Mouse (Mus musculus): ENCODE data around the gene Acbd5. TPM values are rescaled to one million over a fixed set of nuclear protein-coding genes. Genes with fewer than 3 reads are reported as not detected.
A peak's percentile ranks its signal among the peaks of the same experiment; 100 is the strongest.

Acbd5 gene
- 10 to 100 TPM; 85.6 to 86.4 TPM for total RNA-seq (2021)
- long read RNA-seq, experiment 1, full-length matches to known transcripts, result 72 of 88 reads
- long read RNA-seq, experiment 1, partial matches to known transcripts, result 3 of 88 reads
- long read RNA-seq, experiment 1, other reads (novel, unspliced or antisense), result 13 of 88 reads
- long read RNA-seq, experiment 2, full-length matches to known transcripts, result 49 of 69 reads
- long read RNA-seq, experiment 2, partial matches to known transcripts, result 6 of 69 reads
- long read RNA-seq, experiment 2, other reads (novel, unspliced or antisense), result 14 of 69 reads

DNA sequence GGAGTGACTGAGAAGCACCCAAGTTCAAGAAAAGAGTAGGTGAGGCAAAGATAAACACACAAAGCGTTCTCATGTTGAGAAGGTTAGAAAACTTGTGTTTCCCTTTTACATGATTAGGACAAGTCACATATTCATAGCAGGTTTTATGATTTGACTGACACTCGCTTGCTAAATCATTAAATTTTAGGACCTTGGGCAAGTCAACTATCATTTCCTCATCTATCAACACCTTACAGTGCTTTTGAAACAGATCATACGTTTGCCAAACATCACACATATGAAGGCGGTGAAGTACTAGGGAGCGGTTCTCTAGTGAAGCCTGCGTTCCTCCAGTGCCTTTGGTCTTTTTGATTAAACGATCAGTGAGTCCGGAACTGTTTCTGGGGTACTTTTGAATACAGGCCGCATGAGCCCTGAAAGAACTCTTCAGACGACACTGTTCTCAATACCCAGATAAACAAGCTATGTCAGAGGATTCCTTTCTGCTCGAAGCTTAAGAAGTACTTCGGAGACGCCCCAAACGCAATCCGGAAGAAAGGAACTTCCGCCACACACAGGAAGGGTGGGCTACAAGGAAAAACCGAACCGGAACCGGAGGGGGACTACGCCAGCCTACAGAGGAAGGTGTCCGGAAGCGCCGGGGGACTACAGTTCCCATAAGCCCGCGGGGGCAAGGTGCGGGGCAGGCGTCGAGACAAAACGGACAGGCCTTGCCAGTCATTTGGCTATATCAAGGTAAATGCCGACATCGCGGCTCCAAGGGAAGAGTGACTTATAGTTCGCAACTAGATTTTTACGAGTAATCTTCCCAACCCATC, at the start of gene Acbd5:
TSS of gene Acbd5 (plus strand) at position 616 of the 818 bp plus-strand sequence.
- Histone ChIP-seq H3K4me3 (peak within 1 kb of the TSS; percentile 63), H3K27ac (peak within 1 kb of the TSS; percentile 99)
- DNase-seq (ENCODE audit: extremely low spot score in 1 of 2, low spot score in 2 of 2), result peak; percentile 94 to 95
- no peak; the same call in 1 of the 2 replicates for TF ChIP-seq CTCF (IDR thresholded peaks at IDR 0.05)
- intact Hi-C loops (cut with DNase I), result loop anchor here (1.0 to 2.0 kb wide), 2 partner anchors 27 to 87 kb away; partner anchors contain the start of gene Abi1

DNA sequence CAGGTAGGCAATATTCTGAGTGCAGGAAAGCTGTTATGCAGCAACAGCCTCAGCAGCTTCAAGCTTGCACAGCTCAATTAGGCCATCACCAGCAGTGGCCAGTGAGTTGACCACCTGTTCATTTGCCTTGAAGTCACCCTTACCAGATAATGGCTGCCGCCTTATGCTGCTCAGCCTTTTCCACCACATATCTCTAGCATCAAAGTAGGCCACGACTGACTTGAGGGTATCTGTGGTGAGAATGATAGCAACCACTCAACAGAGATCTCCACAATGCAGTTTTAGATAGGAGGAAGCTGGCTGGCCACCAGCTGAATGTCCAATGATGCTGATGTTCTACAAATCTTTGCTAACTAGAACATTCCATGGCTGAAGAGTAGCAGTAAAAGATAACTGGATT, 48.8 kb upstream of the Acbd5 start:
- no peak for TF ChIP-seq CTCF (IDR thresholded peaks at IDR 0.05)
- intact Hi-C loops (cut with DNase I), result no loop called here

DNA sequence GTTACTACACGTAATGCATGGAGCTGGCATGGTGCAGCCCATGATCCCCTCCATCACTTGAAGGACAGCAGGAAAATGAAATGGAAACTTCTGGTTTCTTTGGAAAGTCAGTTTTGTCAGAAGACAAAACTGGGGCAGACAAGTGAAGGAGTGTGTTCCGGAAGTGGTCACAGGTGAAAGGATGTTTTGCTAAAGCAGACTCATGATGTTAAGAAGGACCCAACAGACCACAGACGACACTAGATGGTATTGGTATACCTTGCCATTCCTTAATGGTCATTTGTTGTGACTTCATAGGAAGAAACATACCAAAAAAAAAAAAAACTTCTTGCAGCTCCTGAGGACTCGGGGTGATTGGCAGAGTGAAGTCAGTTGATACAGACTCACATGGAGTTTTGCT, 46.6 kb upstream of the Acbd5 start:
- TF ChIP-seq CTCF (IDR thresholded peaks at IDR 0.05), result no peak
- intact Hi-C loops (cut with DNase I), result loop anchor here (5.0 kb wide), 1 partner anchor 59 kb away; no protein-coding TSS in a partner anchor
- no peak for DNase-seq (ENCODE audit: extremely low spot score in 1 of 2, low spot score in 2 of 2)
- H3K4me3 ChIP-seq, result no peak overlapping the region
- H3K27ac ChIP-seq, result no peak overlapping the region

More for the DNA sequence above, 48.8 kb upstream of the Acbd5 start:
- no peak overlapping the region for H3K4me3 ChIP-seq
- no peak overlapping the region for H3K27ac ChIP-seq
- DNase-seq (ENCODE audit: extremely low spot score in 1 of 2, low spot score in 2 of 2), result no peak

DNA sequence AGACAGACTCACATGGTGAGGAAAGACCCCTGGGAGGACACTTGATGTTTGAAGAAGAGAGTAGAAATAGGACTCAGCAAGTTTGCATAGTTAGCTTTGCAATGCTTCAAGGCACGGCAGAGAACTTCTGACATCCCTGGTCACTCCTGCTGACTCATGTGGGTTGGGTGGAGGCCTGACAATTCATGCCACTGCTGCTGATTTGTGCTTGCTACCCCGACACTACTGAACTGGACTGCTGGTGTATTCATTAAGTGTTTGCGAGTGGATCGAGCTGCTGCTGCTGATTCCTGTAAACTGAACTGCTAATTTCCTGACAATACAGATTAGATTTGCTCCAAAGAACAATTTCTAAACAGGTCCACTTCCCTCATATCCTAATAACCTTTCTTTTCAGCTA, 46.2 kb upstream of the Acbd5 start:
- TF ChIP-seq CTCF (IDR thresholded peaks at IDR 0.05), result no peak
- Histone ChIP-seq H3K27ac (no peak overlapping the region), H3K4me3 (no peak overlapping the region)
- intact Hi-C loops (cut with DNase I), result loop anchor here (5.0 kb wide), 1 partner anchor 59 kb away; no protein-coding TSS in a partner anchor
- DNase-seq (ENCODE audit: extremely low spot score in 1 of 2, low spot score in 2 of 2), result no peak

DNA sequence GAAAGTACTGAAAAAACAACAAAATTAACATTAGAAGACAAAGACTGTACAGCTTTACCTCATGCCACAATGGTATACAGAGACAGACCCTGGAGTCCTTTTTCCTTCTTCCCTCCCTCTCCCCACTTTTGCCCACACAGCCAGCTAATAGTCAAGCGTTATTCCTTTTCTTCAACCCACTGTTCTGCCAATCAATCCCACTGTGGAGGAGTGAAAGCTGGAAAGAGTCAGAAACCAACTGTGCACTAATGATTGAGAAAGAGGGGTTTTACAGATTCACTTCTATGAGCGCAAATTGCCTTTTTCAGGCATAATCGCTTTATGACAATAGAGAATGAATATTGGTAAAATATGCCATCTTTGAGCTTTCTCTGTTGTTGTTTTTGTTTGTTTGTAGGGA, 44.9 kb upstream of the Acbd5 start:
- no peak overlapping the region for H3K4me3 ChIP-seq
- no peak for DNase-seq (ENCODE audit: extremely low spot score in 1 of 2, low spot score in 2 of 2)
- no peak for TF ChIP-seq CTCF (IDR thresholded peaks at IDR 0.05)
- H3K27ac ChIP-seq, result no peak overlapping the region
- intact Hi-C loops (cut with DNase I), result loop anchor here (5.0 kb wide), 1 partner anchor 61 kb away; no protein-coding TSS in a partner anchor

DNA sequence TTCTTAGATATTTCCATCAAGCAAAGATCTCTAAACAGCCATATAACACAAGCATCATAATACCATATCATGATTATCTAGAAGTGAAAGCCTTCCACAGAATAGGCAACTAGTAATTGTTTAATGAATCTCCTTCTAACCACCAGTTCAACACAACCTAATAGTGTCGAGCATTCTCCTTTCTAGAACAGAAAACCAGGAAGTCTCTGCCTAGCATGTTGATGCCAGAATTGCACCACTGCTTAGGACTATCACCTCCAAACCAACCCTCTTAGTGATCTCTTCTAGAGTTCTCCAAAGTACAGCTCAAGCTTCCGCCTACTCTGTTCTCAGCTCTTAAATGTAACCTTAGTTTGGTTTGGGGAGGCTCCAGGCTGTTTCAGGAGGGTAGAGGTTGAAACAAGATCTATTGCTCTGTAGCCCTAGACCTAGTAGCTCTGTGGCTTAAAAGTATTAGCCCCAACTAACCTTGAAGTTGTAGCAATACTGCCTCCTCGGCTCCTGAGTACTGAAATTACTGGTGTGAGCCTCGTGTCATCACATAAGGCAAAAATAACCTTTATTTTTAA, 44.2 kb upstream of the Acbd5 start:
- intact Hi-C loops (cut with DNase I), result loop anchor here (5.0 kb wide), 1 partner anchor 61 kb away; no protein-coding TSS in a partner anchor
- DNase-seq (ENCODE audit: extremely low spot score in 1 of 2, low spot score in 2 of 2), result no peak
- Histone ChIP-seq H3K4me3 (no peak overlapping the region), H3K27ac (no peak overlapping the region)
- no peak for TF ChIP-seq CTCF (IDR thresholded peaks at IDR 0.05)

DNA sequence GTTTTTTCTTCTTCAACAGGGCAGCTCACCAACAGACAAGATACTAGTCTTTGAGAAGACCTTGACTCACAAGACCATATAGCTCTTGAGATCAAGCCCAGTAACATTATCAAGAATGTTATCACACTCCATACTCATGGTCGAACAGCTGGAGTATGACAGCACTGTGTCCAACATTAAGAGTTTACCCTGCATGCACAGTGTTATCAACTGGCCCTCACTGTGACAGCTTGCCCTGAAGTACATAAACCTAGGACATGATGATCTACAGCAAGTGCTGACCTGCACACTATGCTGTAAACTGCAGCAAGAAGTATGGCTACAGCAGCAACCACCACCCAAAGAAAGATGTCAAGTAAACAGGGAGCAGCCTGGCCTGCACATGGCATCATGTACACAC, 41.6 kb upstream of the Acbd5 start:
- Histone ChIP-seq H3K27ac (no peak overlapping the region), H3K4me3 (no peak overlapping the region)
- DNase-seq (ENCODE audit: extremely low spot score in 1 of 2, low spot score in 2 of 2), result no peak
- intact Hi-C loops (cut with DNase I), result no loop called here
- TF ChIP-seq CTCF (IDR thresholded peaks at IDR 0.05), result no peak

DNA sequence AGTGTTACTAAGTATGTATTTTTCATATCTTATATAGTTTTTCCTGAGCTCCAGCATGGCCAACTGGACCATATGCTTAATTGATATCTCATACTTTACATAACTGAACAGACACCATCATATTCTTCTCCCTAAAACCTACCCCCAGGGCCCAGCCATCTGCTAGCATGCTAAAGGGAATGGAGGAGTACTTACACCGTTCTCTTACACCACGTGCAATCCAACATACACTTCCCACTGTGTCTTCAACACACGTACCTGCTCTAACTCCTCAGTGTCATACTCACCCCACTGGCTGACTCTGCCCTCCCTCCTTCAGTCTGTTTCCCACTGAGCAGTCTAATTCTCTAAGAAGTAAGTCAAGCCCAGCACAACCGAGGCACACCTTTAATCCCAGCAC, 39.1 kb upstream of the Acbd5 start:
- intact Hi-C loops (cut with DNase I), result no loop called here
- no peak for TF ChIP-seq CTCF (IDR thresholded peaks at IDR 0.05)
- Histone ChIP-seq H3K4me3 (no peak overlapping the region), H3K27ac (no peak overlapping the region)
- no peak for DNase-seq (ENCODE audit: extremely low spot score in 1 of 2, low spot score in 2 of 2)

DNA sequence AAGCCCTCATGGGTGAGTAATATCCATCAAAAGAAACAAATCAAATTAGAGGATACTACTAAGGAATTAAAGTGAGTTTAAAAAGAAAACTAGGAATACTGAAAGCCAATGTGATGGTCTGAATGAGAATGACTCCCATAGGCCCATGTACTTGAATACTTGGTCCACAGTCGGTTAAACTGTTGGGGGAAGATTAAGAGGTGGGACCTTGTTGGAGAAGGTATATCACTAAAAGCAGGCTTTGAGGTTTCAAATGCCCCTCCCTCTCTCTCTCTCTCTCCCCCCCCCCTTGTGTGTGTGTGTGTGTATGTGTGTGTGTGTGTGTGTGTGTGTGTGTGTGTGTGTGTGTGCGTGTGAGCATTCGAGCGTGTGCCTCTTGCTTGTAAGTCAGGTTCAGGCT, 37.3 kb upstream of the Acbd5 start:
- H3K27ac ChIP-seq, result no peak overlapping the region
- intact Hi-C loops (cut with DNase I), result loop anchor here (10.0 kb wide), 1 partner anchor 96 kb away; no protein-coding TSS in a partner anchor
- H3K4me3 ChIP-seq, result no peak overlapping the region
- DNase-seq (ENCODE audit: extremely low spot score in 1 of 2, low spot score in 2 of 2), result no peak
- no peak for TF ChIP-seq CTCF (IDR thresholded peaks at IDR 0.05)

DNA sequence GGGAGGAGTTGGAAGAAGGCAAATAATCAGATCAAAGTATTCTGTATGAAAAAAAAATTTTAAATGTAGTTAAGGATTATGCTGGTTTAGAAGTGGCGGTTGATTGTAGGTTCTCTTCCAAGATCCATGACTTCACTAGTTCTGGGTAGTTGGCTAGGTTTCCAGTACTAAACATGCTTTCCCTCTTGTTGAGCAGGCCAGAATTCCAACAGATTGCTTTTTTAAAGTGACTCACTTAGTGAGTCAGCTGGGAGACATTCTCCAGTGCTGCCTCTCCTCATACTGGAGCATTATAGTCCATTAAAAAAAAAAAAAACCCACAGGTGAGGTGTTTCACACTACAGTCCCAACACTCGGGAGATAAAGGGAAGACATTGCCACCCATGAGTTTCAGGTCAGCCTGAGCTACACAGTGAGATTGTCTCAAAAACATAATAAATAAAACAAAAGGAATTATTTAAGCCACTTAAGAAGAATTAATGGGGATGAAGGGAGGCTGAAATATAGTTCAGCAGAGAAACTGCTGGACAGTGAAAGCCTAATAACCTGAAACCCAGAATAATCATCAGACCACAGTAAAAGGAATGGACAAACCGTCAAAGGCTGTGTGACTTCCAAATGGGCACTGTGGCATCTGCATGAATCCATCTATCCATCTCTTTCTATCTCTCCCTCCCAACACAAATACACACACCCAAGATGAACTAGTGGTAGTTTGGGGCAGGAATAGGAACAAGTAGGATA, 33.1 kb upstream of the Acbd5 start:
- intact Hi-C loops (cut with DNase I), result loop anchor here (5.0 to 10.0 kb wide), 2 partner anchors 38 to 100 kb away; no protein-coding TSS in a partner anchor
- DNase-seq (ENCODE audit: extremely low spot score in 1 of 2, low spot score in 2 of 2), result no peak

DNA sequence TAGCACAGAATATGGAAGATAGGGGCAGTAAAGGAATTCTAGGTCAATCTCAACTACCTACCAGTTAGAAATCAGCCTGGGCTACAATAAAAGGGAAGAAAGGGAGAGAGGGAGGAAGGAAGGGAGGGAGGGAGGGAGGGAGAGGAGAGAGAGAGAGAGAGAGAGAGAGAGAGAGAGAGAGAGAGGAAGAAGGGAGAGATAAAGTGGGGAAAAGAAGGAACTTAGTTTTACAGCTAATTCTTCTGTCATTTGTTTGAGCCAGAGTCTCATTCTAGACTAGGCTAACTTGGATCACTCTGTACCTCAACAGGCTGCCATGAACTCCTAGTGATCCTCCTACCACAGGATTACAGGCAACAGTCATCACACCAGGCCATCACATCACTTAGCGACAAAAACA, 32.5 kb upstream of the Acbd5 start:
- no peak for TF ChIP-seq CTCF (IDR thresholded peaks at IDR 0.05)
- no peak overlapping the region for H3K4me3 ChIP-seq
- H3K27ac ChIP-seq, result no peak overlapping the region
- no peak for DNase-seq (ENCODE audit: extremely low spot score in 1 of 2, low spot score in 2 of 2)
- intact Hi-C loops (cut with DNase I), result loop anchor here (5.0 to 10.0 kb wide), 2 partner anchors 38 to 101 kb away; no protein-coding TSS in a partner anchor

More for the DNA sequence above, 33.1 kb upstream of the Acbd5 start:
- H3K27ac ChIP-seq, result no peak overlapping the region
- no peak for TF ChIP-seq CTCF (IDR thresholded peaks at IDR 0.05)
- H3K4me3 ChIP-seq, result no peak overlapping the region

Measured in left cerebral cortex, adult 2 months (tissue).